Comparison of ENCODE assay signal across 13 mouse cellular contexts in the genomic region with DNA sequence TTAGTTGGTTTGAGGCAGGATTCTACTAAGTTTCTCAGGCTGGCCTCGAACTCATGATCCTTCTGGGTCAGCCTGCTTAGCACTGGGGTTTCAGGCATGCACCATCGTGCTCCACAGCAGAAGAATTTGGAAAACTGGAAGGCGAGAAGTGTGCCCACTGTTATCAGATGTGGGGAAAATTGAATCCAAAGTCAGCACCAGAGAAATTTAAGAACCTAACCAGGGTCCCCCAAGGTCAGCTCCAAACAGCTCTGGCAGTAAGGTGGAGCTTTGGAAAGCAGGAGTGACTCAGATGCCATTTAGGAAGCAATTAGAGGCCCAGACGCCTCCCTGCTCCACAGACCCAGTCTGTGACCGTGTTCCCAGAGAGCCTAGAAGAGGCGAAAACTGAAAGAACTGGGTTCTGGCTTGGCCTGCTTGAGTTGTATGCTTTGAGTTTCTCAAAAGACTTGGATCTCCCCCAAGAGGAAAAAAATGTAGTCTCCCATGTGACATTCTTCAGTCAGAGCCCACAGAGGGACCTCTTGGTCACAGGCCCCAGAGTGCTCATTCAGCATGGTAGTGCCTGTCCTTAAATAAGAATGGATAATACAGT. TPM values are rescaled to one million over a fixed set of nuclear protein-coding genes. Genes with fewer than 3 reads are reported as not detected.
DNase-seq lines count a peak whose midpoint lies in the region; ATAC-seq lines count a peak whose summit lies in the region.
"Had no signal": no experiment of that assay in that cellular context is flagged by ENCODE, and none has a peak within 500 bp of the region (broad histone marks: within the 10 kb centered on the region; RNA-seq: fewer than 3 reads in every experiment).

No protein-coding gene starts in this region.

- no peaks in the 10 kb centered on the region for H3K9me3 ChIP-seq in kidney, embryonic 15.5 days (replicated peaks)
- H3K9me3 ChIP-seq: heart, embryonic 15.5 days; liver, embryonic 15.5 days had no signal

- peak overlapping the region; percentile 48; the same call in 1 of the 2 replicates for H3K27ac ChIP-seq in kidney, embryonic 15.5 days
- H3K27ac ChIP-seq: heart, embryonic 15.5 days; liver, embryonic 15.5 days had no signal

- 60% methylated on average over 6 of the region's 6 CpGs for WGBS in kidney, embryonic 15.5 days

- H3K9ac ChIP-seq in kidney, embryonic 15.5 days: no peak overlapping the region
- H3K9ac ChIP-seq: heart, embryonic 15.5 days; liver, embryonic 15.5 days had no signal

- H3K4me2 ChIP-seq in kidney, embryonic 15.5 days: no peak overlapping the region
- H3K4me2 ChIP-seq: heart, embryonic 15.5 days; liver, embryonic 15.5 days had no signal

- no peak overlapping the region for H3K4me3 ChIP-seq in kidney, embryonic 15.5 days (replicated peaks)
- H3K4me3 ChIP-seq: erythroblast, embryonic 14.5 days; heart, embryonic 15.5 days; liver, embryonic 15.5 days had no signal

- DNase-seq in heart, adult 18-20 months: peak; percentile 44 to 45
- DNase-seq in heart, postnatal 10 days: no peak
- peak; percentile 83 for DNase-seq in adipocyte (ENCODE audit: low spot score)
- DNase-seq in lung, postnatal 36 days: peak; percentile 65
- DNase-seq in layer of hippocampus, adult 9-11 months: no peak
- DNase-seq in layer of hippocampus, postnatal 25 days (ENCODE audit: extremely low spot score in 1 of 2, low spot score in 1 of 2): no peak
- DNase-seq: right cerebral cortex, postnatal 4 days had no signal

- no peaks in the 10 kb centered on the region for H3K36me3 ChIP-seq in kidney, embryonic 15.5 days
- H3K36me3 ChIP-seq: heart, embryonic 15.5 days; liver, embryonic 15.5 days had no signal

- peaks cover 34% of the 10 kb centered on the region for H3K4me1 ChIP-seq in kidney, embryonic 15.5 days

- no peak for ATAC-seq in kidney, embryonic 15.5 days (replicated peaks; ENCODE audit: low FRiP score)
- no peak for ATAC-seq in granulocyte monocyte progenitor cell, adult 5-6 weeks (replicated peaks; ENCODE audit: poor library complexity, severe bottlenecking)

- intact Hi-C loops in heart, postnatal 10 days (cut with DNase I): no loop called here

- H3K27me3 ChIP-seq in kidney, embryonic 15.5 days: no peaks in the 10 kb centered on the region
- H3K27me3 ChIP-seq: CH12.LX; heart, embryonic 15.5 days; liver, embryonic 15.5 days had no signal

RNA-seq across cellular contexts. Expression of gene Med4, which starts 59.8 kb away (rescaled TPM):
- 10 to 100 TPM; 21.3 to 23.7 TPM for total RNA-seq in heart, adult 18-20 months (2021)
- total RNA-seq in heart, postnatal 10 days (2021): 10 to 100 TPM; 21.1 to 22.8 TPM
- 89.4 and 91.6 TPM in 2 replicates for polyA plus RNA-seq in kidney, embryonic 15.5 days (2015; fragmentation: Nextera tagmentation; extraction: Ambion mirVana)
- total RNA-seq in granulocyte monocyte progenitor cell, adult 5-6 weeks (2014; fragmentation: Nextera tagmentation): 51.8 and 57.7 TPM in 2 replicates
- total RNA-seq in granulocyte monocyte progenitor cell, adult 5-6 weeks (2017): 61.5 and 63.7 TPM in 2 replicates
- total RNA-seq in layer of hippocampus, postnatal 25 days (2021): 10 to 100 TPM; 29.0 to 31.8 TPM

Comparison
In these comparisons a context has a peak if more than half of its experiments do, and no peak if none do; other contexts are left out.
1. DNase-seq: peak in heart, adult 18-20 months (2 of 2), adipocyte (single experiment) and lung, postnatal 36 days (single experiment); none in heart, postnatal 10 days (0 of 2), layer of hippocampus, adult 9-11 months (single experiment) and layer of hippocampus, postnatal 25 days (0 of 2).